Mouse (Mus musculus) stomach, postnatal 0 days (tissue): ENCODE measurements around the gene Grn.

Source experiments
- CTCF ChIP-seq: IDR thresholded peaks from 2 replicates; pipeline ENCODE4 v1.5.1; 2016; ENCODE audit warnings: antibody characterized with exemption, low read depth, mild to moderate bottlenecking, moderate library complexity
- EP300 ChIP-seq: optimal IDR thresholded peaks from 2 replicates; pipeline ENCODE3; 2016; ENCODE audit warnings: antibody characterized with exemption

DNA sequence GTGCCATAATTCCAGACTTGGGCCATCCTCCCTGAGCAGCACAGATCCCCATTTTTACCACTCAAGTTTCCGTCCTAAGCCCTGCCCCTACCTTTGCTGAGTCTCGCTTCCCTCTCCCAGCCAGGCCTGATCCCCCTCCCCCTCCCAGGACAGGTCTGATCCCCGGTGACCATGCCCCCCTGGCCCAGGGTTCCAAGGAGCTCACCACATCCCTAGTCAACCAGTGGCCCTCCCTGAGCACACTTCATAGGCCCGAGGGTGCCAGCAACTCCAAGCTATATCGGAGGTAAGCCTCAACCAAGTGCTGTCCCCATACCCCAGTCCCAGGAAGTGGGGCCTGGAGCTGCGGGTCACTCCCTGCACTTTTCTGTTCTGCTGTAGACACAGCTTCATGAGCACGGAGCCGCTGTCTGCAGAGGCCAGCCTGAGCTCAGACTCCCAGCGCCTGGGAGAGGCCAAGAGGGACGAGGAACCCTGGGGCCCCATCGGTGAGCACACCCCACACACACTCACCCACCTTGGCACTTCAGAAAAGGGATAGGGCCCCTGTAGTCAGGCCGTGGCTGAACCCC is 29.5 kb upstream of the Grn start:
- TF ChIP-seq CTCF, result no peak
- no peak for TF ChIP-seq EP300
